Mouse (Mus musculus) myocyte (in vitro differentiated cells): ENCODE results near the gene Cpa4. TPM values are rescaled to one million over a fixed set of nuclear protein-coding genes. Genes with fewer than 3 reads are reported as not detected.

Source experiments
- H3K27me3 ChIP-seq: one replicate; pipeline ENCODE4 v1.6.1; 2011; ENCODE audit not compliant: control insufficient read depth, insufficient read depth, insufficient read length
- H3K36me3 ChIP-seq: one replicate; pipeline ENCODE4 v1.6.1; 2011; ENCODE audit not compliant: control insufficient read depth, insufficient read depth
- H3K4me2 ChIP-seq: one replicate; pipeline ENCODE4 v1.6.1; 2011; ENCODE audit warnings: low read depth, control low read depth
- H3K4me3 ChIP-seq: one replicate; pipeline ENCODE4 v1.5.1; 2011; ENCODE audit warnings: mild to moderate bottlenecking, control low read depth, moderate library complexity
- H3K79me2 ChIP-seq: one replicate; pipeline ENCODE4 v1.6.1; 2011; ENCODE audit not compliant: control insufficient read depth, insufficient read depth
- H3ac ChIP-seq: one replicate; pipeline ENCODE4 v1.6.1; 2011; ENCODE audit not compliant: control insufficient read depth, insufficient read length
- CEBPB ChIP-seq: IDR thresholded peaks from 2 replicates; pipeline ENCODE4 v1.6.1; 2011; ENCODE audit warnings: mild to moderate bottlenecking, moderate library complexity; ENCODE audit not compliant: poor library complexity, insufficient read depth, severe bottlenecking
- E2F4 ChIP-seq: IDR thresholded peaks from one replicate; pipeline ENCODE4 v1.6.1; 2011; ENCODE audit warnings: mild to moderate bottlenecking, control low read depth, moderate library complexity; ENCODE audit not compliant: insufficient read depth
- MAX ChIP-seq: IDR thresholded peaks from one replicate; pipeline ENCODE4 v1.6.1; 2011; ENCODE audit warnings: low read depth, mild to moderate bottlenecking, control low read depth
- MYOD1 ChIP-seq, 3 experiments: IDR thresholded peaks; one replicate each; pipeline ENCODE4 v1.6.1; 2011; ENCODE audit warnings: control low read depth in 2 of 3, low read depth in 2 of 3, mild to moderate bottlenecking in 2 of 3, moderate library complexity in 1 of 3; ENCODE audit not compliant: insufficient read length in 2 of 3, control insufficient read depth in 1 of 3
- MYOG ChIP-seq, 3 experiments: IDR thresholded peaks; one replicate each; pipeline ENCODE4 v1.6.1; 2011; ENCODE audit warnings: control low read depth in 2 of 3, low read depth in 2 of 3, mild to moderate bottlenecking in 2 of 3; ENCODE audit not compliant: insufficient read length in 2 of 3, control insufficient read depth in 1 of 3, insufficient read depth in 1 of 3
- POLR2A ChIP-seq: IDR thresholded peaks from one replicate; pipeline ENCODE4 v1.6.1; 2011; ENCODE audit warnings: low read depth, mild to moderate bottlenecking, control low read depth, moderate library complexity; ENCODE audit not compliant: insufficient read length
- POLR2AphosphoS2 ChIP-seq: IDR thresholded peaks from one replicate; pipeline ENCODE4 v1.6.1; 2011; ENCODE audit warnings: low read depth, control low read depth; ENCODE audit not compliant: insufficient read length
- REST ChIP-seq: IDR thresholded peaks from one replicate; pipeline ENCODE4 v1.6.1; 2011; ENCODE audit warnings: mild to moderate bottlenecking, control low read depth, moderate library complexity; ENCODE audit not compliant: insufficient read depth, insufficient read length
- SRF ChIP-seq: IDR thresholded peaks from one replicate; pipeline ENCODE4 v1.6.1; 2011; ENCODE audit warnings: low read depth; ENCODE audit not compliant: control insufficient read depth, insufficient read length
- TCF12 ChIP-seq: IDR thresholded peaks from one replicate; pipeline ENCODE4 v1.6.1; 2011; ENCODE audit warnings: mild to moderate bottlenecking, control low read depth; ENCODE audit not compliant: poor library complexity, insufficient read depth, severe bottlenecking
- TCF3 ChIP-seq: IDR thresholded peaks from one replicate; pipeline ENCODE4 v1.6.1; 2011; ENCODE audit warnings: low read depth, control low read depth; ENCODE audit not compliant: insufficient read length
- USF1 ChIP-seq: IDR thresholded peaks from one replicate; pipeline ENCODE4 v1.6.1; 2011; ENCODE audit warnings: low read depth, mild to moderate bottlenecking, control low read depth, moderate library complexity
- polyA plus RNA-seq: library from polyadenylated mRNA; unstranded; fragments of >200 nt; fragmentation: generic; extraction: Trizol; gene quantifications from one replicate; pipeline ENCODE4 v1.2.1, GENCODE M21; 2012; ENCODE audit warnings: missing spikeins

The Cpa4 gene
- polyA plus RNA-seq, 1 experiment, result 0.01 TPM

- H3K79me2 ChIP-seq, result no peaks in the 10 kb centered on the region
- no peaks in the 10 kb centered on the region for H3K36me3 ChIP-seq
- no peak overlapping the region for H3ac ChIP-seq
- TF ChIP-seq E2F4 (no peak), USF1 (no peak), TCF12 (no peak), TCF3 (no peak), POLR2A (no peak), MYOD1 (IDR thresholded peaks at IDR 0.05; ENCODE audit: control insufficient read depth in 1 of 3, insufficient read length in 2 of 3, low read depth in 2 of 3) (no peak), POLR2AphosphoS2 (no peak), CEBPB (no peak)
- H3K4me2 ChIP-seq, result peak overlapping the region; percentile 10
- H3K4me3 ChIP-seq, result no peak overlapping the region
- H3K27me3 ChIP-seq, result no peaks in the 10 kb centered on the region
Observed at GRCm38 (mm10) chr6:30554092-30554491, 14.1 kb upstream of the Cpa4 start.

DNA sequence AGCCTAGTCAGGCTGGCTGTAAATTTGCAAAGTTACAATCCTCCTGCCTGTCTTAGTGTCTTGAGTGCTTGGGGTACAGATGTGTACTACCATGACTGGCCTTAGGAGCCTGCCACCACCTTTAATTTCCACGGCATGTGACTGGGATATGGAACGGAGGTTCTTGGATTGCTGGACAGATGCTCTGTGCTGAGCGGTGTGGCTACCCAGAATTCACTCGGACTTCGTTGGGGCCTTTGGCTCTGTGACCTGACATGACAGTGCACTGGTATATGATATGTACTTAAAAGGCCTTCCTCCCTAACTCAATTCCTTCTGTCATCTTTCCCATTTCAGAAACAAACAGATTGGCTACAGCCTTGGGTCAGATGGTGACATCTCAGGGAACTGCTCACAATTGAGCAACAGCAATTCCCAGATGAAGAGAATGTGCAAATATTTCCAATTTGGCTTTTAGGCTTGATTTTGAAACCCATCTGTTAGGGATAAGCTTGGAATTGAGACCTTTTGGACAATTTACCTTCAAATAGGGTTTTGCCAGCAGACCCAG, 13.5 kb upstream of the Cpa4 start:
- H3ac ChIP-seq, result no peak overlapping the region
- H3K4me3 ChIP-seq, result no peak overlapping the region
- no peak overlapping the region for H3K4me2 ChIP-seq
- H3K36me3 ChIP-seq, result no peaks in the 10 kb centered on the region
- TF ChIP-seq MYOD1 (IDR thresholded peaks at IDR 0.05; ENCODE audit: control insufficient read depth in 1 of 3, insufficient read length in 2 of 3, low read depth in 2 of 3) (no peak), TCF3 (no peak), MYOG (IDR thresholded peaks at IDR 0.05; ENCODE audit: control insufficient read depth in 1 of 3, insufficient read depth in 1 of 3, insufficient read length in 2 of 3, low read depth in 2 of 3) (no peak), E2F4 (no peak), MAX (no peak), POLR2A (no peak), USF1 (no peak), CEBPB (no peak), SRF (no peak), REST (no peak), POLR2AphosphoS2 (no peak)
- H3K27me3 ChIP-seq, result no peaks in the 10 kb centered on the region
- no peaks in the 10 kb centered on the region for H3K79me2 ChIP-seq

DNA sequence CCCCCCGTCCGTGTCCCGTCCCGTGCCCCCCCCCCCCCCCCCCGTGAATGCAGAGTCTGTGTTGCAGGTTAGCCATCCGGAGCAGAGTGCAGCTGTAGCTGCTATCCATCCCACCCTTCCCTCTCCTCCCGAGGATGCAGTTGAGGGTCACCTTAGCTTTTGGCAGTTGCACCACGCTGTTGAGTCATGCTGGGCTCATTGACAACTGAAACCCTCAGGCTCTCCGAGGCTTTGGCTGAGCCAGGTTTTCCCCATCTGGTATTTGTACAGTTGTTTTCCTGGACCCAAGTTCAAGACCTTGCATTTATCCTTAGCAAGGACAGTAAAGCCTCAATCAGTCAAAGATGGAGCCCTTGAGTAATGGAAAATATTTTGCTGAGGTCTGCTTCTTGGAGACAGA, 12.1 kb upstream of the Cpa4 start:
- Histone ChIP-seq H3K27me3 (no peaks in the 10 kb centered on the region), H3ac (no peak overlapping the region)
- peak in 1 of 3 experiments; percentile 41 for TF ChIP-seq MYOG (IDR thresholded peaks at IDR 0.05; ENCODE audit: control insufficient read depth in 1 of 3, insufficient read depth in 1 of 3, insufficient read length in 2 of 3, low read depth in 2 of 3)
- 0 out of 2 replicates have a peak, but pooled peaks have one; percentile 17 for TF ChIP-seq CEBPB
- TF ChIP-seq MAX, result no peak
- peak in 1 of 3 experiments; percentile 49 for TF ChIP-seq MYOD1 (IDR thresholded peaks at IDR 0.05; ENCODE audit: control insufficient read depth in 1 of 3, insufficient read length in 2 of 3, low read depth in 2 of 3)

DNA sequence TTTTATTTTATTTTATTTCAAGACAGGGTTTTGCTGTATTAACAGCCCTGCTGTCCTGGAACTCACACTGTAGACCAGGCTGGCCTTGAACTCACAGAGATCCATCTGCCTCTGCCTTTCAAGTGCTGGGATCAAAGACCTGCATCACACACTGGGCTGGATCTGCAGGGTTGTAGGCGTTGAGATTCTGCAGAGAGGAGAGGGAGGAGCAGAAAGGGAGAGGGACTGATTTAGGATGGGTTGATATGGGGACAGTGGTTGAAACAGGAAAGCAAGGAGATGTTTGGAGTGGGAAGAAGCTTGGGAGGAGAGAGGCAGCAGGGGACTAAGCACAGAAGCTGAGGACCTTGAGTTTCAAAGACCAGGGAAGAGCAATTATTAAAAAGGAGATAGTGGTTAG, 8.4 kb upstream of the Cpa4 start:
- Histone ChIP-seq H3K4me3 (no peak overlapping the region), H3ac (no peak overlapping the region), H3K4me2 (no peak overlapping the region), H3K27me3 (no peaks in the 10 kb centered on the region), H3K79me2 (no peaks in the 10 kb centered on the region), H3K36me3 (no peaks in the 10 kb centered on the region)
- TF ChIP-seq TCF3 (no peak), MAX (no peak), CEBPB (no peak), POLR2AphosphoS2 (no peak), USF1 (no peak), POLR2A (no peak), SRF (no peak), MYOG (IDR thresholded peaks at IDR 0.05; ENCODE audit: control insufficient read depth in 1 of 3, insufficient read depth in 1 of 3, insufficient read length in 2 of 3, low read depth in 2 of 3) (no peak), E2F4 (no peak), TCF12 (no peak), MYOD1 (IDR thresholded peaks at IDR 0.05; ENCODE audit: control insufficient read depth in 1 of 3, insufficient read length in 2 of 3, low read depth in 2 of 3) (no peak), REST (no peak)

More for the DNA sequence above, 12.1 kb upstream of the Cpa4 start:
- Histone ChIP-seq H3K36me3 (no peaks in the 10 kb centered on the region), H3K4me3 (no peak overlapping the region), H3K4me2 (peak overlapping the region; percentile 36), H3K79me2 (no peaks in the 10 kb centered on the region)

- no peak for TF ChIP-seq POLR2AphosphoS2
- TF ChIP-seq POLR2A, result no peak
- no peak for TF ChIP-seq E2F4
- no peak for TF ChIP-seq REST
- TF ChIP-seq USF1, result peak; percentile 28
- no peak for TF ChIP-seq MAX
- peak; percentile 66 to 99 (median 92) for TF ChIP-seq MYOG (IDR thresholded peaks at IDR 0.05; ENCODE audit: control insufficient read depth in 1 of 3, insufficient read depth in 1 of 3, insufficient read length in 2 of 3, low read depth in 2 of 3)
- TF ChIP-seq TCF3, result peak; percentile 74
- peak; percentile 54 for TF ChIP-seq TCF12
- TF ChIP-seq CEBPB, result no peak
- peak in 2 of 3 experiments; percentile 90 to 93 for TF ChIP-seq MYOD1 (IDR thresholded peaks at IDR 0.05; ENCODE audit: control insufficient read depth in 1 of 3, insufficient read length in 2 of 3, low read depth in 2 of 3)
- no peak for TF ChIP-seq SRF
- no peaks in the 10 kb centered on the region for H3K36me3 ChIP-seq
- no peak overlapping the region for H3ac ChIP-seq
- H3K4me2 ChIP-seq, result peak overlapping the region; percentile 12
- no peaks in the 10 kb centered on the region for H3K79me2 ChIP-seq
- no peaks in the 10 kb centered on the region for H3K27me3 ChIP-seq
- no peak overlapping the region for H3K4me3 ChIP-seq
Observed at GRCm38 (mm10) chr6:30562132-30562531, 6.0 kb upstream of the Cpa4 start.
